Mouse (Mus musculus): ENCODE data around the gene Spem2. TPM values are rescaled to one million over a fixed set of nuclear protein-coding genes. Genes with fewer than 3 reads are reported as not detected.

Gene Spem2
- polyA plus RNA-seq, 1 experiment from 2014 or later: not detected

- 64% methylated on average over 23 of the region's 23 CpGs for WGBS
- Histone ChIP-seq H3K4me3 (ENCODE audit: low read depth, low read length) (no peak overlapping the region), H3K27ac (ENCODE audit: low read depth, low read length) (no peak overlapping the region)
Measured at GRCm38 (mm10) chr11:69778258-69778982, 39.8 kb downstream of the Spem2 start.

GRCm38 (mm10) chr11:69777504-69778257 lies 40.6 kb downstream of the Spem2 start:
- Histone ChIP-seq H3K4me2 (no peak overlapping the region), H3K27me3 (ENCODE audit: control insufficient read depth, insufficient read depth, low read length) (no peaks in the 10 kb centered on the region), H3K9ac (ENCODE audit: low read length) (no peak overlapping the region), H3K36me3 (ENCODE audit: control insufficient read depth, insufficient read depth, low read length) (no peaks in the 10 kb centered on the region), H3K9me3 (ENCODE audit: control insufficient read depth, low read length) (no peaks in the 10 kb centered on the region), H3K4me1 (ENCODE audit: control insufficient read depth, insufficient read depth, low read length) (no peaks in the 10 kb centered on the region), H3K27ac (ENCODE audit: low read depth, low read length) (no peak overlapping the region), H3K4me3 (ENCODE audit: low read depth, low read length) (no peak overlapping the region)
- ATAC-seq (ENCODE audit: low FRiP score) (no peak), DNase-seq (ENCODE audit: low spot score, missing footprints) (no peak)
- 59% methylated on average over 26 of the region's 26 CpGs for WGBS

More at GRCm38 (mm10) chr11:69778258-69778982, 39.8 kb downstream of the Spem2 start:
- ATAC-seq (ENCODE audit: low FRiP score) (no peak), DNase-seq (ENCODE audit: low spot score, missing footprints) (no peak)
- H3K9me3 ChIP-seq (ENCODE audit: control insufficient read depth, low read length): no peaks in the 10 kb centered on the region
- no peaks in the 10 kb centered on the region for H3K27me3 ChIP-seq (ENCODE audit: control insufficient read depth, insufficient read depth, low read length)
- no peaks in the 10 kb centered on the region for H3K4me1 ChIP-seq (ENCODE audit: control insufficient read depth, insufficient read depth, low read length)
- H3K4me2 ChIP-seq: no peak overlapping the region
- H3K9ac ChIP-seq (ENCODE audit: low read length): no peak overlapping the region
- no peaks in the 10 kb centered on the region for H3K36me3 ChIP-seq (ENCODE audit: control insufficient read depth, insufficient read depth, low read length)

- no peaks in the 10 kb centered on the region for H3K27me3 ChIP-seq (ENCODE audit: control insufficient read depth, insufficient read depth, low read length)
- no peak for DNase-seq (ENCODE audit: low spot score, missing footprints)
Measured at GRCm38 (mm10) chr11:69776488-69776887, 41.8 kb downstream of the Spem2 start.

GRCm38 (mm10) chr11:69775716-69776115 lies 42.5 kb downstream of the Spem2 start:
- no peak overlapping the region for H3K4me3 ChIP-seq (ENCODE audit: low read depth, low read length)
- H3K4me2 ChIP-seq: no peak overlapping the region
- no peaks in the 10 kb centered on the region for H3K4me1 ChIP-seq (ENCODE audit: control insufficient read depth, insufficient read depth, low read length)
- 76% methylated on average over 10 of the region's 10 CpGs for WGBS
- no peaks in the 10 kb centered on the region for H3K9me3 ChIP-seq (ENCODE audit: control insufficient read depth, low read length)
- H3K36me3 ChIP-seq (ENCODE audit: control insufficient read depth, insufficient read depth, low read length): no peaks in the 10 kb centered on the region
- no peak overlapping the region for H3K27ac ChIP-seq (ENCODE audit: low read depth, low read length)
- DNase-seq (ENCODE audit: low spot score, missing footprints): no peak
- ATAC-seq (ENCODE audit: low FRiP score): no peak
- no peaks in the 10 kb centered on the region for H3K27me3 ChIP-seq (ENCODE audit: control insufficient read depth, insufficient read depth, low read length)
- H3K9ac ChIP-seq (ENCODE audit: low read length): no peak overlapping the region

More at GRCm38 (mm10) chr11:69776488-69776887, 41.8 kb downstream of the Spem2 start:
- Histone ChIP-seq H3K9ac (ENCODE audit: low read length) (no peak overlapping the region), H3K36me3 (ENCODE audit: control insufficient read depth, insufficient read depth, low read length) (no peaks in the 10 kb centered on the region), H3K9me3 (ENCODE audit: control insufficient read depth, low read length) (no peaks in the 10 kb centered on the region), H3K4me1 (ENCODE audit: control insufficient read depth, insufficient read depth, low read length) (no peaks in the 10 kb centered on the region), H3K4me2 (no peak overlapping the region), H3K27ac (ENCODE audit: low read depth, low read length) (no peak overlapping the region), H3K4me3 (ENCODE audit: low read depth, low read length) (no peak overlapping the region)
- WGBS: 84% methylated on average over 20 of the region's 20 CpGs
- ATAC-seq (ENCODE audit: low FRiP score): no peak

GRCm38 (mm10) chr11:69774961-69775360 lies 43.3 kb downstream of the Spem2 start:
- Histone ChIP-seq H3K4me3 (ENCODE audit: low read depth, low read length) (no peak overlapping the region), H3K9ac (ENCODE audit: low read length) (no peak overlapping the region), H3K27me3 (ENCODE audit: control insufficient read depth, insufficient read depth, low read length) (no peaks in the 10 kb centered on the region), H3K9me3 (ENCODE audit: control insufficient read depth, low read length) (no peaks in the 10 kb centered on the region), H3K27ac (ENCODE audit: low read depth, low read length) (no peak overlapping the region), H3K4me1 (ENCODE audit: control insufficient read depth, insufficient read depth, low read length) (no peaks in the 10 kb centered on the region), H3K36me3 (ENCODE audit: control insufficient read depth, insufficient read depth, low read length) (no peaks in the 10 kb centered on the region), H3K4me2 (no peak overlapping the region)
- WGBS: 60% methylated on average over 5 of the region's 5 CpGs
- no peak for ATAC-seq (ENCODE audit: low FRiP score)
- DNase-seq (ENCODE audit: low spot score, missing footprints): no peak

- ATAC-seq (ENCODE audit: low FRiP score): no peak
- Histone ChIP-seq H3K27me3 (ENCODE audit: control insufficient read depth, insufficient read depth, low read length) (no peaks in the 10 kb centered on the region), H3K9me3 (ENCODE audit: control insufficient read depth, low read length) (no peaks in the 10 kb centered on the region), H3K9ac (ENCODE audit: low read length) (no peak overlapping the region), H3K36me3 (ENCODE audit: control insufficient read depth, insufficient read depth, low read length) (no peaks in the 10 kb centered on the region), H3K4me1 (ENCODE audit: control insufficient read depth, insufficient read depth, low read length) (peaks cover 5% of the 10 kb centered on the region; the same call in 1 of the 2 replicates), H3K4me2 (no peak overlapping the region), H3K4me3 (ENCODE audit: low read depth, low read length) (no peak overlapping the region), H3K27ac (ENCODE audit: low read depth, low read length) (no peak overlapping the region)
- 67% methylated on average over 4 of the region's 4 CpGs for WGBS
- no peak for DNase-seq (ENCODE audit: low spot score, missing footprints)
Measured at GRCm38 (mm10) chr11:69767625-69767909, 50.7 kb downstream of the Spem2 start.

GRCm38 (mm10) chr11:69766872-69767624 lies 51.2 kb downstream of the Spem2 start:
- H3K4me2 ChIP-seq: peak overlapping the region; percentile 85
- peaks cover 5% of the 10 kb centered on the region; the same call in 1 of the 2 replicates for H3K4me1 ChIP-seq (ENCODE audit: control insufficient read depth, insufficient read depth, low read length)
- no peaks in the 10 kb centered on the region for H3K9me3 ChIP-seq (ENCODE audit: control insufficient read depth, low read length)
- no peak for ATAC-seq (ENCODE audit: low FRiP score)
- H3K27me3 ChIP-seq (ENCODE audit: control insufficient read depth, insufficient read depth, low read length): no peaks in the 10 kb centered on the region
- H3K4me3 ChIP-seq (ENCODE audit: low read depth, low read length): peak overlapping the region; percentile 75
- WGBS: 65% methylated on average over 13 of the region's 13 CpGs
- H3K36me3 ChIP-seq (ENCODE audit: control insufficient read depth, insufficient read depth, low read length): no peaks in the 10 kb centered on the region
- no peak overlapping the region for H3K27ac ChIP-seq (ENCODE audit: low read depth, low read length)
- no peak overlapping the region for H3K9ac ChIP-seq (ENCODE audit: low read length)
- peak; percentile 89 for DNase-seq (ENCODE audit: low spot score, missing footprints)
